Mouse (Mus musculus) midbrain, embryonic 11.5 days (tissue): Measurements from ENCODE around the gene Tcf12. TPM values are rescaled to one million over a fixed set of nuclear protein-coding genes. Genes with fewer than 3 reads are reported as not detected.

Experiments used
- microRNA-seq: library from miRNA; unstranded; fragments of <30 nt; microRNA quantifications from one replicate; pipeline ENCODE4, GENCODE M21; 2017
- polyA plus RNA-seq: library from polyadenylated mRNA; unstranded; fragments of >200 nt; fragmentation: Nextera tagmentation; extraction: Ambion mirVana; gene quantifications from 2 replicates; pipeline ENCODE4 v1.2.1, GENCODE M21; 2014

Gene Tcf12
- polyA plus RNA-seq, 1 experiment from 2014 or later: 211 TPM

Small RNA genes within 50 kb of the gene (microRNA-seq; reads per million reads assigned to microRNA genes)
- gene Gm27450: not detected

Other genes starting within 250 kb of the Tcf12 start
- 54.8 and 62.8 TPM in 2 replicates for gene Zfp280d, start 163.0 kb upstream of the Tcf12 start, polyA plus RNA-seq